Mouse (Mus musculus) megakaryocyte, embryonic 14.5 days (primary cell): ENCODE measurements around the gene Serpinb9. TPM values are rescaled to one million over a fixed set of nuclear protein-coding genes. Genes with fewer than 3 reads are reported as not detected.

ENCODE experiments used
- H3K27me3 ChIP-seq: replicated peaks from 2 replicates; pipeline ENCODE3; 2012; ENCODE audit warnings: inconsistent platforms
- H3K36me3 ChIP-seq: replicated peaks from 2 replicates; pipeline ENCODE3; 2012; ENCODE audit warnings: low read length, inconsistent platforms, mixed read lengths
- H3K4me1 ChIP-seq: 2 replicates; pipeline ENCODE4 v1.6.1; 2012; ENCODE audit warnings: inconsistent platforms
- H3K4me3 ChIP-seq: replicated peaks from 2 replicates; pipeline ENCODE3; 2012; ENCODE audit warnings: moderate library complexity, mild to moderate bottlenecking, inconsistent platforms
- H3K9me3 ChIP-seq: 2 replicates; pipeline ENCODE4 v1.6.1; 2012; ENCODE audit warnings: inconsistent platforms
- FLI1 ChIP-seq: IDR thresholded peaks from 2 replicates; pipeline ENCODE4 v1.6.1; 2012; ENCODE audit warnings: low read length, inconsistent platforms, mixed read lengths
- GATA1 ChIP-seq: IDR thresholded peaks from 3 replicates; pipeline ENCODE4 v1.6.1; 2012; ENCODE audit warnings: mixed read lengths, low read length, inconsistent platforms, borderline replicate concordance
- polyA plus RNA-seq: library from polyadenylated mRNA; stranded (reverse); fragments of >175 nt; gene quantifications from 2 replicates; pipeline ENCODE4 v1.2.3, GENCODE M21; 2012; ENCODE audit warnings: low replicate concordance; ENCODE audit not compliant: insufficient read depth

Gene Serpinb9
- polyA plus RNA-seq, 1 experiment, result 0.55 TPM

GRCm38 (mm10) chr13:33063048-33063447, 60.0 kb downstream of the Serpinb9 start:
- Histone ChIP-seq H3K27me3 (no peaks in the 10 kb centered on the region), H3K36me3 (no peaks in the 10 kb centered on the region), H3K9me3 (no peaks in the 10 kb centered on the region), H3K4me3 (no peak overlapping the region), H3K4me1 (peaks cover 20% of the 10 kb centered on the region)
- TF ChIP-seq GATA1 (no peak), FLI1 (no peak)

Other genes with a start within 250 kb of the Serpinb9 start
- not detected in 2 replicates for gene Mylk4, start 219.3 kb upstream of the Serpinb9 start, polyA plus RNA-seq
- gene Wrnip1, start 201.2 kb upstream of the Serpinb9 start, polyA plus RNA-seq, result 6.9 and 19.4 TPM in 2 replicates
- gene D930007J09Rik, start 200.4 kb upstream of the Serpinb9 start, polyA plus RNA-seq, result not detected in 2 replicates
- 1.4 TPM in 1 of 2 replicates, not detected in the other for gene Serpinb1a, start 152.1 kb upstream of the Serpinb9 start, polyA plus RNA-seq
- gene Serpinb1c, start 105.0 kb upstream of the Serpinb9 start, polyA plus RNA-seq, result not detected in 2 replicates
- gene Serpinb6b, start 38.0 kb upstream of the Serpinb9 start, polyA plus RNA-seq, result 0.19 TPM in 1 of 2 replicates, not detected in the other
- 0.12 TPM in 1 of 2 replicates, not detected in the other for gene Serpinb9b, start 24.2 kb downstream of the Serpinb9 start, polyA plus RNA-seq
- gene Serpinb1b, start 75.3 kb downstream of the Serpinb9 start, polyA plus RNA-seq, result not detected in 2 replicates
- gene Serpinb9c, start 156.5 kb downstream of the Serpinb9 start, polyA plus RNA-seq, result not detected in 2 replicates
- gene Serpinb9d, start 189.7 kb downstream of the Serpinb9 start, polyA plus RNA-seq, result not detected in 2 replicates
- gene Serpinb9e, start 246.4 kb downstream of the Serpinb9 start, polyA plus RNA-seq, result not detected in 2 replicates